Mouse (Mus musculus) CH12.LX (cell line): ENCODE results near the gene Cdadc1. TPM values are rescaled to one million over a fixed set of nuclear protein-coding genes. Genes with fewer than 3 reads are reported as not detected.

Source experiments
- DNase-seq: peaks from one replicate; pipeline ENCODE4 v3.0.0-alpha.2; 2013; ENCODE audit errors: extremely low read depth
- H3K27ac ChIP-seq: 2 replicates; pipeline ENCODE4 v1.5.1; 2012; ENCODE audit warnings: low read depth, mild to moderate bottlenecking, control low read depth, moderate library complexity; ENCODE audit not compliant: insufficient read depth
- H3K27me3 ChIP-seq: replicated peaks from 2 replicates; pipeline ENCODE3; 2012; ENCODE audit warnings: inconsistent platforms
- H3K36me3 ChIP-seq, 2 experiments: replicated peaks in 1 of 2; 2 replicates each; pipeline versions ENCODE3 to v1.6.1; 2012; ENCODE audit warnings: inconsistent platforms in 1 of 2, low read length in 1 of 2, mild to moderate bottlenecking in 1 of 2, mixed read lengths in 1 of 2, moderate library complexity in 1 of 2; ENCODE audit not compliant: control insufficient read depth in 1 of 2, insufficient read depth in 1 of 2
- H3K4me1 ChIP-seq, 2 experiments: 2 replicates each; pipeline ENCODE4 v1.6.1; 2012; ENCODE audit warnings: inconsistent platforms in 1 of 2, moderate library complexity in 1 of 2; ENCODE audit not compliant: insufficient read depth in 2 of 2, control insufficient read depth in 1 of 2
- H3K4me2 ChIP-seq: 2 replicates; pipeline ENCODE4 v1.6.1; 2012; ENCODE audit warnings: low read depth, mild to moderate bottlenecking, control low read depth; ENCODE audit not compliant: poor library complexity, insufficient read depth, severe bottlenecking
- H3K4me3 ChIP-seq, 3 experiments: fragments of 150-350 bp in 1 of 3; sonication (generic) in 1 of 3; replicated peaks in 1 of 3; 2 replicates each; pipeline versions ENCODE3 to v1.5.1; 2011 to 2012; ENCODE audit warnings: low read depth in 2 of 3, low read length in 2 of 3, mild to moderate bottlenecking in 2 of 3, moderate library complexity in 2 of 3, control low read depth in 1 of 3, improper control_type of control experiment in 1 of 3, inconsistent platforms in 1 of 3, mixed read lengths in 1 of 3; ENCODE audit not compliant: poor library complexity in 1 of 3
- H3K79me2 ChIP-seq: replicated peaks from 2 replicates; pipeline ENCODE4 v1.6.1; 2012; ENCODE audit warnings: mild to moderate bottlenecking, moderate library complexity; ENCODE audit not compliant: control insufficient read depth, poor library complexity, insufficient read depth, severe bottlenecking; ENCODE audit errors: extremely low read depth
- H3K9ac ChIP-seq: 2 replicates; pipeline ENCODE4 v1.6.1; 2012; ENCODE audit warnings: low read depth, mild to moderate bottlenecking, control low read depth, moderate library complexity; ENCODE audit not compliant: insufficient read depth
- H3K9me3 ChIP-seq: replicated peaks from 2 replicates; pipeline ENCODE3; 2012; ENCODE audit warnings: low read length, inconsistent platforms, mixed read lengths
- CHD1 ChIP-seq: IDR thresholded peaks from 2 replicates; pipeline ENCODE4 v1.6.1; 2012; ENCODE audit warnings: low read depth, low read length, improper control_type of control experiment, inconsistent platforms
- CHD2 ChIP-seq: IDR thresholded peaks from 2 replicates; pipeline ENCODE4 v1.6.1; 2011; ENCODE audit warnings: low read length, improper control_type of control experiment
- CTCF ChIP-seq, 2 experiments: IDR thresholded peaks in 1 of 2; conservative IDR thresholded peaks in 1 of 2; 2 replicates each; pipeline ENCODE4 v1.5.1; 2011 to 2012; ENCODE audit warnings: low read depth in 2 of 2, low read length in 2 of 2, improper control_type of control experiment in 1 of 2, inconsistent platforms in 1 of 2, mild to moderate bottlenecking in 1 of 2, moderate library complexity in 1 of 2
- ELF1 ChIP-seq: IDR thresholded peaks from 2 replicates; pipeline ENCODE4 v1.6.1; 2014; ENCODE audit warnings: low read depth, mild to moderate bottlenecking, inconsistent platforms, low read length, improper control_type of control experiment
- ETS1 ChIP-seq: conservative IDR thresholded peaks from 2 replicates; pipeline ENCODE4 v1.6.1; 2012; ENCODE audit warnings: low read depth, mild to moderate bottlenecking, inconsistent platforms, low read length, improper control_type of control experiment, moderate library complexity
- GABPA ChIP-seq: IDR thresholded peaks from 2 replicates; pipeline ENCODE4 v1.6.1; 2012; ENCODE audit warnings: low read depth, low read length, improper control_type of control experiment, inconsistent platforms; ENCODE audit not compliant: insufficient replicate concordance
- JUND ChIP-seq: conservative IDR thresholded peaks from 2 replicates; pipeline ENCODE4 v1.6.1; 2011; ENCODE audit warnings: low read depth, low read length, improper control_type of control experiment
- MAX ChIP-seq: IDR thresholded peaks from 2 replicates; pipeline ENCODE4 v1.6.1; 2011; ENCODE audit warnings: low read length, improper control_type of control experiment
- MYC ChIP-seq: IDR thresholded peaks from 2 replicates; pipeline ENCODE4 v1.6.1; 2011; ENCODE audit warnings: low read depth, mild to moderate bottlenecking, improper control_type of control experiment, low read length
- NELFE ChIP-seq: IDR thresholded peaks from 2 replicates; pipeline ENCODE4 v1.6.1; 2011; ENCODE audit warnings: low read depth, low read length, improper control_type of control experiment
- NRF1 ChIP-seq: IDR thresholded peaks from 2 replicates; pipeline ENCODE4 v1.6.1; 2014; ENCODE audit warnings: low read depth, mild to moderate bottlenecking, inconsistent platforms, low read length, improper control_type of control experiment, moderate library complexity
- POLR2A ChIP-seq: IDR thresholded peaks from 2 replicates; pipeline ENCODE4 v1.6.1; 2011; ENCODE audit warnings: low read depth, mild to moderate bottlenecking, improper control_type of control experiment, low read length
- RCOR1 ChIP-seq: conservative IDR thresholded peaks from 2 replicates; pipeline ENCODE4 v1.6.1; 2012; ENCODE audit warnings: low read depth, mild to moderate bottlenecking, inconsistent platforms, low read length, improper control_type of control experiment
- SIN3A ChIP-seq: IDR thresholded peaks from 2 replicates; pipeline ENCODE4 v1.6.1; 2012; ENCODE audit warnings: low read length, improper control_type of control experiment, inconsistent platforms
- SMC3 ChIP-seq: IDR thresholded peaks from 2 replicates; pipeline ENCODE4 v1.6.1; 2011; ENCODE audit warnings: low read depth, low read length, improper control_type of control experiment
- UBTF ChIP-seq: IDR thresholded peaks from 2 replicates; pipeline ENCODE4 v1.6.1; 2012; ENCODE audit warnings: low read depth, mild to moderate bottlenecking, inconsistent platforms, low read length, improper control_type of control experiment, moderate library complexity
- USF1 ChIP-seq: IDR thresholded peaks from 2 replicates; pipeline ENCODE4 v1.6.1; 2014; ENCODE audit warnings: low read depth, mild to moderate bottlenecking, inconsistent platforms, low read length, improper control_type of control experiment
- USF2 ChIP-seq: conservative IDR thresholded peaks from 2 replicates; pipeline ENCODE4 v1.6.1; 2011; ENCODE audit warnings: low read depth, low read length, improper control_type of control experiment
- ZC3H11A ChIP-seq: IDR thresholded peaks from 2 replicates; pipeline ENCODE4 v1.6.1; 2012; ENCODE audit warnings: low read depth, mild to moderate bottlenecking, inconsistent platforms, low read length, improper control_type of control experiment
- ZKSCAN1 ChIP-seq: IDR thresholded peaks from 2 replicates; pipeline ENCODE4 v1.6.1; 2012; ENCODE audit warnings: low read depth, inconsistent platforms, low read length, improper control_type of control experiment, borderline replicate concordance
- ZNF384 ChIP-seq: IDR thresholded peaks from 2 replicates; pipeline ENCODE4 v1.6.1; 2012; ENCODE audit warnings: low read depth, low read length, improper control_type of control experiment, inconsistent platforms
- dilution Hi-C: fragments of 300-500 bp; cut with MboI; formaldehyde crosslinking; loops from 2 replicates; pipeline ENCODE4 v1.14.3; 2020; ENCODE audit warnings: low sequenced_read_pairs; ENCODE audit not compliant: extremely low pct_unique_long_range_greater_than_20kb, extremely low pct_ligation_motif_present
- in situ Hi-C: fragments of 300-500 bp; cut with MboI; formaldehyde crosslinking; loops from 3 replicates; pipeline ENCODE4 v1.14.3; 2019; ENCODE audit warnings: low sequenced_read_pairs, low pct_ligation_motif_present, low pct_unique_long_range_greater_than_20kb, mixed read lengths
- polyA plus RNA-seq: library from polyadenylated mRNA; unstranded; fragments of >175 nt; gene quantifications from 2 replicates; pipeline ENCODE4 v1.2.1, GENCODE M21; 2012; ENCODE audit warnings: low read depth; ENCODE audit not compliant: insufficient read length
- total RNA-seq, 2 experiments: library from RNA; depleted of rRNA; stranded (reverse); fragments of 300-350 nt in 1 of 2; fragments of >200 nt in 1 of 2; gene quantifications; 2 replicates each; pipeline ENCODE4 v1.2.3; 2012 to 2014

The Cdadc1 gene
- total and polyA plus RNA-seq, 3 experiments, result 5.3 to 21.7 (median 11.0) TPM

- H3K9ac ChIP-seq, result no peak overlapping the region
Measured at GRCm38 (mm10) chr14:59566756-59567155, 31.0 kb downstream of the Cdadc1 start.

DNA sequence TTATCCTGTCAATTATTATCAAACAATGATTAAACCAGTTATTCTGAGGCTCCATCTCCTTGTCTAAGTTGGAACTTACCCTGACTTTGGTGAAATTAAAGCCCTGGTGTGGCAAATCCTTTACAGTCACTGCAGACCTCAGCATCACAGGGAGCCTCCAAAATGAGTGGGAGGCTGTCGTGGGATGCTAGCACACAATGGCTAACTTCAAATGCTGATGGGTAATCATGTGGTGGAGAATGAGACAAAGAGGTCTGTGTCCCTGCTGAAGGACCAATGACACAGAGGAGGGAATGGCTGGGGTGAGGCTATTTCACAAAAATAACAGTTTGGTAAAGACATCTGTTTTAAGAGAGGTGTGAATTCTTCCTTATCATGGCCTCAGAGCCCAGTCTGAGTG, 39.9 kb downstream of the Cdadc1 start:
- H3K36me3 ChIP-seq, result peaks cover 0 to 3% of the 10 kb centered on the region in 2 experiments
- no peak overlapping the region for H3K27ac ChIP-seq
- in situ Hi-C loops, result loop anchor here (10.0 to 25.0 kb wide), 3 partner anchors 93 to 321 kb away; no protein-coding TSS in a partner anchor
- TF ChIP-seq MAX, result no peak
- no peak for TF ChIP-seq GABPA
- no peak for TF ChIP-seq MYC
- no peak for TF ChIP-seq RCOR1
- TF ChIP-seq CHD2, result no peak
- TF ChIP-seq UBTF, result no peak
- no peak for TF ChIP-seq CTCF (conservative IDR thresholded peaks at IDR 0.05 in 1 of 2, IDR thresholded peaks at IDR 0.05 in 1 of 2; ENCODE audit: low read depth in 2 of 2, low read length in 2 of 2)
- no peak for TF ChIP-seq SIN3A
- no peak for TF ChIP-seq NRF1
- TF ChIP-seq ZKSCAN1, result no peak
- TF ChIP-seq USF2, result no peak
- TF ChIP-seq ZNF384, result no peak
- TF ChIP-seq USF1, result no peak
- no peaks in the 10 kb centered on the region for H3K27me3 ChIP-seq
- dilution Hi-C loops, result no loop called here
- H3K9me3 ChIP-seq, result no peaks in the 10 kb centered on the region
- H3K4me2 ChIP-seq, result no peak overlapping the region
- peaks cover 4 to 26% of the 10 kb centered on the region in 2 experiments; a peak in 3 of 4 replicates for H3K4me1 ChIP-seq
- no peak overlapping the region for H3K4me3 ChIP-seq
- no peak overlapping the region for H3K9ac ChIP-seq
- no peak for DNase-seq
- H3K79me2 ChIP-seq, result no peaks in the 10 kb centered on the region

More at GRCm38 (mm10) chr14:59566756-59567155, 31.0 kb downstream of the Cdadc1 start:
- no peaks in the 10 kb centered on the region for H3K9me3 ChIP-seq
- no peaks in the 10 kb centered on the region for H3K4me1 ChIP-seq
- no peak overlapping the region for H3K4me3 ChIP-seq
- in situ Hi-C loops (loop anchor here (25.0 kb wide), 1 partner anchor 329 kb away; no protein-coding TSS in a partner anchor), dilution Hi-C loops (no loop called here)
- no peak for DNase-seq
- H3K79me2 ChIP-seq, result no peaks in the 10 kb centered on the region
- no peak for TF ChIP-seq UBTF
- TF ChIP-seq USF2, result no peak
- no peak for TF ChIP-seq ELF1
- no peak for TF ChIP-seq JUND
- TF ChIP-seq ETS1, result no peak
- TF ChIP-seq CHD1, result no peak
- no peak for TF ChIP-seq RCOR1
- no peak for TF ChIP-seq CHD2
- TF ChIP-seq ZC3H11A, result no peak
- TF ChIP-seq NELFE, result no peak
- no peak for TF ChIP-seq POLR2A
- no peak for TF ChIP-seq SMC3
- no peak overlapping the region for H3K27ac ChIP-seq
- no peaks in the 10 kb centered on the region for H3K27me3 ChIP-seq
- H3K4me2 ChIP-seq, result no peak overlapping the region
- peaks cover 45 to 73% of the 10 kb centered on the region in 2 experiments for H3K36me3 ChIP-seq
